Mouse (Mus musculus) layer of hippocampus, adult 18-20 months (tissue): Measurements from ENCODE around the gene Aldh8a1. TPM values are rescaled to one million over a fixed set of nuclear protein-coding genes. Genes with fewer than 3 reads are reported as not detected.
A peak's percentile ranks its signal among the peaks of the same experiment; 100 is the strongest.

Experiments
- DNase-seq, 2 experiments: peaks; one replicate each; pipeline ENCODE4 v3.0.0; 2022; ENCODE audit warnings: low spot score in 2 of 2
- long read RNA-seq: library from polyadenylated mRNA; stranded (forward); transcript quantifications from one replicate; pipeline ENCODE4 v2.0.0, GENCODE M21; 2021
- total RNA-seq, 2 experiments: library from RNA; stranded (reverse); gene quantifications; 2 replicates each; pipeline ENCODE4 v1.2.3; 2021

Aldh8a1 gene
- total RNA-seq: under 1 TPM in 1 of 2 experiments, not detected in 1; 0.18 TPM
- long read RNA-seq: 0 reads

DNA sequence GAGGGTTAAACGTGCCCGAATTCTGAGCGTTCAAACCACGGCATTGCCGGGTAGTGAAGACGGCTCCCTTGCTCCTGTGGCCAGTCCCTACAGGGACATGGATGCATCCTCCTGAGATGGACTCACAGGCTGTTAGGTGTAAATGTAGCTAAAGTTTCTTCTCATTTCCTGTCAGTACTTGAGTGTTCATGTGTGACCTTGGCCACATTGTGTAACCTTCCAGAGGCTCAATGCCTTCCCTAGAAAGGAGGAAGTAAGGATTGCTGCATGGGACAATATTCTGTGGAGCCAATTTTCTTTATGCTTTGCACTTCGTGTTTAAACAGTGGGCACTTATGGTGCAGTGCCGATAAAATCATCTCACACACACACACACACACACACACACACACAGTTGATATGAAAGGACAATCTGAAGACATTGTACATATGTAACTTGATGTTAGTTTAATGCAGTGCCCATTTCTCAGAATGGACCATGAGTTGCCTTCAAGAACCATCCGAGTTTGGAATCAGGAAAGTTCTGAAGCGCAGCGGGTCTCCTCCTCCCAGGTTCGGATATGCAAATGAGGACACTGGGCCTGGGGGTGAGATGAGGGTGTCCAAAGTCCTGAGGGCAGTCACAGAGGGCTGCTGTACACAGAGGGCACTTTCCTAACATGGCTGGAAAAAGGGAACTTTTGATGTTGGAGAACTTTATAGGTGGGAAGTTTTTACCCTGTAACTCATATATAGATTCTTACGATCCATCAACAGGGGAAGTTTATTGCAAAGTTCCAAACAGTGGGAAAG is at the start of gene Aldh8a1:
Aldh8a1 (plus strand) TSS at position 610 of the 792 bp plus-strand sequence.
- no peak for DNase-seq

DNA sequence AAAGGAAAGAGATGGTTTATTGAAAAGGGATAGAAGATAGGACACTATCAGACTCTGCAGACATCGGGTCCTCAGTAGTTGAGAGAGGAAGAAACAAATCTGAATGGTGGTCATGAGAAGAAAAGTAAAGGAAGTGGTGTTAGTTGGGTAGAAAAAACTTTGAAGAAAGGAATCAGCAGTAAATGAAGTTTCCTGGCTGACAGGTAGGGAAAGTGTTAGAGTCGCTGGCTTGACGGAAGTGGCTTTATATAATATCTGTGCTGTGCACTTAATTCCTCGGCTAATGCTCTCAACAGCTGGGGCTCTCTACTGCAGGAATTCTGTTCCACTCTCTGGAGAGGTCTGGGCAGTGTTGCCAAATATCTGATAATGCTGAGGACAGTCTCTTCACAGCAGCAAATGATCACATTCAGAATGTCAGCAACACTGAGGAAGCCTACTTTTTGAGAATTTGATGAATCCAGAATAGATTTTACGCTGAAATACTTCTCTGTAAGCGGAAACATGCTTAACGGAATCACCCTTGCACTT is 49.4 kb upstream of the Aldh8a1 start:
- DNase-seq: no peak

DNA sequence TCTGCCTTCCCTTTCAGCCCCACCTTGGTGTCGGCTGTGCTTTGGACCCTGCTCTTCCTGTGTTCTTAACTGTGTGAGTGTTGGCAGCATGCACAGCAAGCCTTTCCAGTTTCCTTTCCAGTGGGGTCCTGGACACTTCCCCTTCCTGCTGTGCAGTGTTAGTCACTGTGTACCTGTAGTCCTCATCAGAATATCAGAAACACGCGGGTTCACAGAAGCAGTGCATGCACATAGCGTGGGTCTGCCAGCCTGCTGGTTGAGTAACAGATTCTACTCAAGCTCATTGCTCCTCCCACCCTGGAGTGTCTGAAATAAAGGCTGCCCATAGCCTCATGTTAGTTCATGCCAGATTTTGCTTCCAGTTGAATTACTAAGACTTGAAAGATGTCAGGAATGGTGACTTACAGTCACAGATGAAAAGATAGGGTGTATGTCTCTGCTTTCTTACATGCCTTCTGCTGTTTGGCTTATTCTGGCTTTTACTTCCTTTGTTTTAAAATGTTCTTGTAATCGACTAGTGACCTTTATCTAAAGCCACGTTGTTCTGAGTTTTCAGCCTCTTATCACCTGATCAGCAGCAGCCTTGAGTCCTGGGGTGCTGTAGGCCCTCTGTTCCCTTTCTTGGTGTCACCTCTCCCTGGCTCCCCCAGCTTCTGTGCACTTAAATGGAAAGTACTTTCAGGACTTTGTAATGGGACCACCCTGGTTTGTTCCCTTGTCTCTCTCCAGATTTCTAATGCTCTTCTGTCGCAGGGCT is 42.6 kb upstream of the Aldh8a1 start:
- DNase-seq: peak in 1 of 2 experiments; percentile 48

DNA sequence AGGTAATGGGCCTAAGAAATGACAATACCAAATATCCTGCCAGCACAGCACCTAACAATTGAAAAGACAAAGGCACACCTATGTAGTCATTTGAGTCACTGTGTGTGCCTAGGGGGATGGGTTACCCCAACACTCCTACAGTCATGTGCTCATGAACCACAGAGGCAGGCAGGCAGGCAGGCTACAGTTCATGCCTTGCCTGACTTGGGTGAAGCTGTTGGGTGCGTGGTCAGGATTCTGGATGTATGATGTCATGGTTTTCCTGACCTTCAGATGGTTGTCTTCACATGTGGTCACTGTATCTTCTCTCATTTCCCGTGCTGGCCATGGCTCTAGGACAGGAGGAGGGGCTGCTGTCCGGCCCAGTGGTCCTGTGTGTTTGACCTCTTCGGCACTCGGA is 41.6 kb upstream of the Aldh8a1 start:
- DNase-seq: no peak

DNA sequence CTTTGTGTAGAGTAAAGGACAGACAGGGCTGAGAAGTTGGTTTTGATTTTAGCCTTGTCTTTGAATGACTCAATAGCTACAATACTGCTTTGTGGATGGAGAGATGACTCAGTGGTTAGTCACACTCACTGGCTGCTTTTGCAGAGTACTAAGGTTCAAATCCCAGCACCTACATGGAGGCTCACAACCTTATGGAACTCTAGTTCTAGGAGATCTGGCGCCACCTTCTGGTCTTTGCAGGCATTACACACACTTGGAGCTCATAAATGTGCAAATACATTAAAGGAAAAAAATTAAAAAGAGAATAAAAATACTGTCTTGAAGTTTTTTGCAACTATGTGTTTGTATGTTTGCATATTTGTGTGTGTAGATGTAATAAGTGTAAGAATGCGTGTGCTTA is 39.9 kb upstream of the Aldh8a1 start:
- no peak for DNase-seq

DNA sequence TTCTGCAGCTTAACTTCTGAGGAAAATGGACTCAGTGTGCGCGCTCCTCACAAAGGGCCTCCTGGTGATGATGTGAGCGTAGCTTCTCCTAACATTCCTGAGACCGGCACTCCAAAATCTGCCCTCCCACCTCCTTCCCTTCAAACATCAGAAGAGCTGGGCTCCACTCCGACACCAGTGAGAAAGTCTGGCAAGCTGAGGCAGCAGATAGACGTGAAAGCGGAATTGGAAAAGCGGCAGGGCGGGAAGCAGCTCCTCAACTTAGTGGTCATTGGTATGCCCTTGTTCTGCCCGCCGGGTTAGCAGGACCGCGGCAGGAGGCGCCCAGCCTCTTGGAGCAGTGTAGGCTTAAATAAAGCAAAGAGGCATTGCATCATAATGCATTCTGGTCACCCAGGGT is 35.4 kb upstream of the Aldh8a1 start:
- DNase-seq: no peak

DNA sequence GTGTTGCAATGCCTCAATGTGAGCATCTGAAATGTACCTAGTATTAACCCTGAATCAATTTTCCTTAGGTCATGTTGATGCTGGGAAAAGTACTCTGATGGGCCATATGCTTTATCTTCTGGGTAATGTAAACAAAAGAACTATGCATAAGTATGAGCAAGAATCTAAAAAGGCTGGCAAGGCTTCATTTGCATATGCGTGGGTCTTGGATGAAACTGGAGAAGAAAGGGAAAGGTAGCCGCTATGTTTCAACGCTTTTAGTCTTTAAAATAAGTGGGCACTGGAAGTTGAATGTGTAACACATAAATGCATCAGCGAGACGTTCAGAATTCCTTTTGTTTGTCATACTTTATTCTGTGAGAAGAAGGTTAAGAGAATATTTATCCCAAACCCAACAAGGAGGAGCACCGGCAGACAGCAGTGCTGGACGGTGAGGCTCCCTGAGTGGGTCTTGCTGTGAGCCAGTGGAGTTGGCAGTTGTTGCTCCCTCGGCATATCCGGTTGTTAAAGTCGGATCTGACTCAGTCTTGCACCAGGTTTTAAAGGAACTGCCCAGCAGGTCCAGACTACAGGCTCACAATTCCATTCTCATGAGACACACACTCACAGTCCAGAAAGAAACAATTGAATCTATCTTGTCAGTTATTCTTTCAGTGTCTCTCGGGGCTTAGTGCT is 34.6 kb upstream of the Aldh8a1 start:
- DNase-seq: no peak

DNA sequence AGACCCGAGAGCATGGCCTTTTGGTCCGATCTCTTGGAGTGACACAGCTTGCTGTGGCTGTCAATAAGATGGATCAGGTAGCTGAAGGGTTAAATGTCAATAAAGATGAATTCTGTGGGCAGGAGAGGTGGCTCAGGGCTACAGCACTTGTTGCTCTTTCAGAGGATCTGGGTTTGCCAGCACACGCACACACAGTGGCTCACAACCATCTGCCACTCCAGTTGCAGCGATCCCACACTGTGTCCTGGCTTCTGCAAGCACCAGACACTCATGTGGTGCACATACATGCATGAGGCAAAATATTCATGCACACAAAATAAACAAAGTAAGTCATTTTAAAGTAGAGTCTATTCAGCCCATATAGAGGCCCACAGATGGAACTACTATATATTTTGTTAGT is 29.8 kb upstream of the Aldh8a1 start:
- DNase-seq: peak in 1 of 2 experiments; percentile 77

DNA sequence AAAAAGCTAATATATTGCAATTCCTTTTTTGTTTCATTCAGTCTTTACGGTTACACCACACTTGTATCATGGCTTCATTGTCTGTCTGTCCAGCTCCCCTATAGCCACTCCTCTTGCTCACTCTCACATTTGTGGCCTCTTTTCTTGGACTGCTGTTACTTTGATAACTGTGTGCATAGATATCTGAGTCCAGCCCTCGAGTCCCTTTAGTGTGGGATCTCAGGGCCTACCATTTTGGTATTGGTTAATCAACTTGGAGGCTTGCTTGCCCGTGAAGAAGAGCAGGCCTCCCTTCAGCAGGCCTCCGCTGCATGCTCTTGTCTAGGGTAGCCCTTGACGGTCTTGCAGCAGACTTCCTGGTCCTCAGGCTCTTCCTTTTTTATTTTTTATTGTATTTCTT is 27.6 kb upstream of the Aldh8a1 start:
- no peak for DNase-seq

DNA sequence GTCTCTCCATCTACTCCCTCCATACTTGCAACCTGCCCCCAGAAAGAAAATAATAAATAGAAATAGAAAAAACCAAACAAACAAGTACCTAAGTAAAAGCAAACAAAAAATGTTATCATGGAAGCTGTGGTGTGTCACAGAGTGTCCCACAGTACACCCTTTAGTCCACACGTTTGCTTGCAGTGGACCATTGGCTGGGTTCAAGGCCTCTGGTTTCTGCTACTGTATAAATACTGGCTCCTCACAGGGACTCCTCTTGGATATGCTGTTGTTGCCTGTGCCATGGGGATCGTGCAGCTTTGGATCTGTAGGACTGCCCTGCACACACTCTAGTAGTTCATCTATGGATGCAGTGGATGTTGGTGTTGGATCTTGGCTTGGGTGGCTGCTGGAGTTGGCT is 27.1 kb upstream of the Aldh8a1 start:
- no peak for DNase-seq

DNA sequence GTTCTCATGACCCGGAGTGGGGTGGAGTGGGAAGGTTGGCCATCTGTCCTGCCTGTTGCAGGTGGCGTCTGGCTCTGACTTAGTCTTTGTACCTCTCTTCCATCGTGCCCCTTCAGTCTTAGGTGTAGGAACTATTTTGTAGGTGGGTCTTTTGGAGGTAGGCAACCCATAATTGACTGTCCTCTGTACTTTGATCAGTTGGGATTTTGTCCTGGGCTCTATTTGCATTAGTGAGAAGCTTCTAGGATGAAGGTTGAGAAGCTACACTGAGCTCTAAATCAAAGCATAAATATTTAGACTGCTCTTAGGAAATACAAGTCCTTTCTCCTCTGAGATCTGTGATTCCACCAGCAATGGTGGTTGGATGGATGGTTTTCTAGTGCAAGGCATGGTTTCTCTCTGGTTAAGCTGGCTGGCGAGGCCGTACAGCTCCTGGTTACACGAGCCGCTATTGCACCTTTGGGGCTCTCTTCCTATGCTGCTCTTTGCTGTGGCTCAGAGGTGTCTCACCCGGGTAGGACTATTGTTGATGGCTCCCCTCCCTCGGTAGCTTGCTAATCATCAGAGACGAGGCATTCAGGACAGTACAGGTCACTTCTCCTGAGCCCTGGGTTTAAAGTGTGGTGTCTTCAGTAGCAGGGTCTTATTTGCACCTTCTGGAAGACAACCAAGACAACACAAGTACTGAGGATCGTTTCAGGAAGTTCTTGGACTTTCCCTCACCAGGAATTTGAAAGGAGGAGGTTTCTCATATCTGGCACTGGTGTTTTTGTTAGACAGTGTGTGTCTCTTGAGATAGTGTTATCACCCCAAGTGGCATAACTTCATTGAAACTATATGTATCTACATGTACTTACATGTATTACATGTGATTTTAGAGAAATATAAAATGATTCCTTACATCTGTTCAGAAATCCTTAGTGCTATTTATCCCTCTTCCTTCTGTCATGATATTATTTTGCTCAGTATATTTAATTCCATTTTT is 26.3 kb upstream of the Aldh8a1 start:
- DNase-seq: no peak

DNA sequence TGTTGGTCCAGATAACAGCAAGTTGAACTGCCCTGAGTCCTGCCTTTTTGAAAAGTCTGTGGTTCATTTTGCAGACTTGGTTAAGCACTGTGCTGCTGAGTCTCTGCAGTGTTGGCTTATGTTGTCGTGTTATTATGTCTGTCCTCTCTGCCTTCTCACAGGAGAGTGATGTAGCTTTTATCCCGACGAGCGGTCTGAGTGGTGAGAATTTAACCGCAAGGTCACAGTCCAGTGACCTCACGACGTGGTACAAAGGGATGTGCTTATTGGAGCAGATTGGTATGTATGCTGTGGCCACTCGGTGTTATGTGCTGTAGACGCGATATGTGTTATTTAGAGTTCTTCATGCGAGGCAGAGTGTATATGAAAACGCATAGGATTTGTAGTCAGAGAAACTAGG is 25.3 kb upstream of the Aldh8a1 start:
- DNase-seq: no peak

DNA sequence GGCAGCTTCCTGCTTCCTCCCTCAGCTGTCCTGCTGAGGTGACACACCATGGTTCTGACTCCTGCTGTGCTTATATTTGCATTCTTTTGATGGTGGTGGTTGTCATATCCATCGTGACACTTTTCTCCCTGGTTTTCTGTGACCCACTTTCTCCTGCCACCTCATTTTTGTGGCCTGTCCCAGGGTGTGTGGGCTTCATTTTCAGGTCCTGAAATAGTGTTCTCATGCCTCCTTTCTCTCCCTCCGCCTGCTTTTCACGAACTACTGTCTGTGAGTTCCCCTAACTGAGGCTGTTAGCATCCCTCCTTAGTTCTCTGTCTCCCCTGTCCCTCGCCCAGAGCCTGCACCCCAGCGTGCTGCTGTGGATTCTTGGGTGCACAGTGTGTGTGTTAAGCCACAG is 23.2 kb upstream of the Aldh8a1 start:
- no peak for DNase-seq

DNA sequence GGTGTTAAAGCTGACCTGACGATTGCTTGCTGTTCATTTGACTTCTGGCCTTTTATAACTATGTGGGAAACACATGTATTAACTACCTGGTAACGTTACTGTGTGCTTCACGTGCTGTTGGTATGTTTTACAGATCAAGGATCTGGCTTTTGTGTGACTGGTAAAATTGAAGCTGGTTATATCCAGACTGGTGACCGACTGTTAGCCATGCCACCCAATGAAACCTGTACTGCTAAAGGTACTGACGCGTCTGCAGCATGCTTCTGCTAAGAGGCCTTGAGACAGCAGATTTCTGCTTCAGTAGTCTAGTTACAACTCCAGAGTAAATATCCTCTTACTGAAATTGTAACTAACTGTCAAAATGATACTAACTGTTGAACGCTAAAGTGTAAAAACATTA is 22.6 kb upstream of the Aldh8a1 start:
- no peak for DNase-seq

DNA sequence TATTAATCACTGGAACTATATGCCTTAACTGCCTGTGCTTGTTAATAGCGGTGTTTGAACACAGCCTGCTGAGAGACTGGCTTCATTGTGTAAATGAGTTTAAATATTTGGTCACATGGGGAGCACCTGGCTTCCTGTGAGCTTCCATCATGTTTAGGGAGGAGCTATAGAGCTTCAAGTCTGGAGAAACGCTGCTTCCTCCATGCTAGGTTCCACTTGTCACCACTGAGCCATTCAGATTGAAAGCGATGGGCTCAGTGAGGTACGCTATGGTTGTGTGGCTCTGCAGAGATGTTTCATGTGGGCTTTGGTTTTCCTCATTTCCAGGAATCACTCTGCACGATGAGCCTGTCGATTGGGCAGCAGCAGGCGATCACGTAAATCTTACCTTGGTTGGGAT is 19.1 kb upstream of the Aldh8a1 start:
- DNase-seq: no peak

DNA sequence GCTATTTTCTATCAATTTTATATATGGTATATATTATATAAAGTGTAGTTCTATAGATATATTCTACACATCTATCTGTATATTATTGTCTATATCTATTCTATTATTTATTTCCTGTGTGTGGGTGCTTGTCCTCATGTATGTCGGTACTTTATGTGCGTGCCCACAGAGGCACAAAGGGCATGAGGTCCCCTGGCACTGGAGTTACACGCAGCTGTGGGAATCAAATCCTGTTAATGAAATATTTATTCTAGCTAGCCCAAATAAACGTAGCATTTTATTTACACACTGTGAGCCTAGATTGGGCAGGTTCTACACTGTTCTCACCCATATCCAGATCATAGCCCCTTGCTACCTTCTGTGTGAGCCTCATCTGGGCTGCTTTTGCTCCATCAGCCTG is 18.0 kb upstream of the Aldh8a1 start:
- DNase-seq: no peak

DNA sequence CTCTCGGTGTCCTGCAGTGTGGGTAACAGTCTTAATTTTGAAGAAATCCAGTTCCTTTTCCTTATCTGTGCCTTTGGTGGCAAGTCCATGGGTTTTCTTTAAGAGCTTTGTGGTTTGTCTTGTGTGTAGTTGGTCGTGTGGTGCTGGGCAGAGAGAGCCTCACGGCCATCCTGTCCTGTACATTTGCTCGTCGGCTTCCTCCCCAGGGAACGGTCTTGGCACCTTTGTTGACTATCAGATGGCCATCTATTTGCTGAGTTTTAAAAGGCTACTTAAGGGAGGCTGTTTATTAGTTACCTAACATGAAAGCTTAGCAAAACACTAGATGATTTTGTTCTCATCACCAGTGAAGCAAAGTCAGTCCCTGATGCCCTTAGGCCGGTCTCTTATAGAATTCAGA is 15.2 kb upstream of the Aldh8a1 start:
- no peak for DNase-seq

DNA sequence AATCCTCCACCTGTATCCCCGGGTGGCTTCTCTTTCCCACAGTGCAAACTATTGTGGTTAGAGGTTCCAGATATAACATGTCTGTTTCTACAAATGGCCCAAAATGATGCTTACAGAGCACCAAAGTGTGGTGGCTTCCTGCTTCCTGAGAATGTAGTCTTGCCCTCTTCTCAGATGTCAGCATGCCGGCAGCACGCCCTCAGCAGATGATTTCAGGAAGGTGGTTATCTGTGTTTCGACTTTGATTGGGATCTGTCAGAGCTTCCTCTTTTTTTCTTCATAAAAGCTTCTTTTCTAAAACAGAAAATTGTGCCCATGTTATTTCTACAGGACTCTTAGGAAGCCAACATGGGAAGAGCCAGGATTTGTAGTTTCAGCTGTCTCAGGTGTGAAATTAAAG is 13.8 kb upstream of the Aldh8a1 start:
- no peak for DNase-seq

DNA sequence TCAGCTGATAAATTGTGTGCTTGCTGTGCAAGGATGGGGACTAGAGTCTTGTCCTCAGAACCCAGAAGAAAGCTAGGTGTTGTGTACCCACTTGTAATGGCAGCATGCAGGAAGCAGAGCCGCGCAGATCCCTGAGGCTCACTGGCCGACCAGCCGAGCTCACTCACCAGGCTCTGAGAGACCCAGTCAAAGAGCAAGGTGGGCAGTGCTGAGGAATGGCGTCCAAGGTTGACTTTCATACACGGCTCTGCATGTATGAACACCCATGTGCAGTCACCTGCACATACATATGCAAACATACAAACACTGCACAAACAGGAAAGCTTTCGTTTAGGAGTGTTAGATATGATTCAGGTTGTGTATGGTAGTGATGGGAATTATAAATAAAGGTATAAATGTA is 12.1 kb upstream of the Aldh8a1 start:
- no peak for DNase-seq

DNA sequence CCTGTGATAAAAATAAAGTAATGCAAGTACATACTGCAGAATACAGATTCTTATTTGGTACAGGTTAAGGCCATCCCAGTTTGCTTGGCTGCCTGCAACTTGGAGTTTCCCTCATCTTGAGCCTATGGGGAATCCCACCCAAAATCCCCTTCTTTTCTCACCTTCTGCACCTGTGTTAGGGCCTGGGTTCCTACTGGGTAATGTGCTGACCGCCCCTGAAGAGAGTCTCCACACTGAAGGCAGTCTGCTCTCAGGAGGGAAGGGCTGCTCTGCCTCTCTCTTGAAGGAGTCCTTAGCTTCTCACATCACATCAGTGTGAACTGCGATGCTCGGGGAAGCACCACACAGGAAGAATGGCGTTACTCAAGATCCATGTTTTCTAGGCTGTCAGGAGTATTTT is 11.2 kb upstream of the Aldh8a1 start:
- no peak for DNase-seq

DNA sequence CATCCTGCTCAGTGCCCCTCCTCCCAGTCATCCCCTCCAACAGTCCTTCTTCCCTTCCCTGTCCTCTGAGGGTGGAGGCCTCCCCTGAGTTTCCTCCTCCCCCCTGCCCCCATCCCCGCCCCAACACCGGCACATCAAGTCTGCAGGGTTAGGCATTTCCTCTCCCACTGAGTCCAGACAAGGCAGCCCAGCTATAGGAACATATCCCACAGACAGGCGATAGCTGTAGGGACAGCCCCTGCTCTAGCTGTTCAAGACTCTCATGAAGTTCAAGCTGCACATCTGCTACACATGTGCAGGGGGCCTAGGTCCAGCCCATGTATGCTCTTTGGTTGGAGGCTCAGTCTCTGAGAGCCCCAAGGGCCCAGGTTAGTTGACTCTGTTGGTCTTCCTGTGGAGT is 10.6 kb upstream of the Aldh8a1 start:
- no peak for DNase-seq
